Mouse (Mus musculus) liver, embryonic 15.5 days (tissue): ENCODE results near the gene Zmym2. TPM values are rescaled to one million over a fixed set of nuclear protein-coding genes. Genes with fewer than 3 reads are reported as not detected.
"Not testable (repeated sequence)": the region's sequence is repeated elsewhere in the genome, so short reads cannot be mapped to it uniquely, and the experiment has no call there.

Experiments used
- ATAC-seq: fragments of 200-750 bp; cut with Nextera tagmentation; 2 replicates; pipeline ENCODE4 v1.8.0; 2017; ENCODE audit warnings: moderate number of reproducible peaks, mild to moderate bottlenecking, moderate library complexity; ENCODE audit not compliant: insufficient read depth
- H3K27ac ChIP-seq: fragments of 300-500 bp; sonication (generic); replicated peaks from 2 replicates; pipeline ENCODE4 v1.5.1; 2015; ENCODE audit warnings: mild to moderate bottlenecking, inconsistent platforms
- H3K27me3 ChIP-seq: fragments of 300-500 bp; sonication (generic); 2 replicates; pipeline ENCODE4 v1.6.1; 2015; ENCODE audit warnings: mild to moderate bottlenecking, inconsistent platforms
- H3K36me3 ChIP-seq: fragments of 300-500 bp; sonication (generic); replicated peaks from 2 replicates; pipeline ENCODE4 v1.6.1; 2015; ENCODE audit warnings: moderate library complexity, mild to moderate bottlenecking, inconsistent platforms
- H3K4me1 ChIP-seq: fragments of 300-500 bp; sonication (generic); replicated peaks from 2 replicates; pipeline ENCODE4 v1.6.1; 2015; ENCODE audit warnings: inconsistent platforms
- H3K4me2 ChIP-seq: fragments of 300-500 bp; sonication (generic); 2 replicates; pipeline ENCODE4 v1.6.1; 2015; ENCODE audit warnings: moderate library complexity, mild to moderate bottlenecking, inconsistent platforms
- H3K4me3 ChIP-seq: fragments of 300-500 bp; sonication (generic); replicated peaks from 2 replicates; pipeline ENCODE4 v1.5.1; 2015; ENCODE audit warnings: mild to moderate bottlenecking, inconsistent platforms
- H3K9ac ChIP-seq: fragments of 300-500 bp; sonication (generic); 2 replicates; pipeline ENCODE4 v1.6.1; 2015; ENCODE audit warnings: moderate library complexity, mild to moderate bottlenecking, inconsistent platforms
- H3K9me3 ChIP-seq: fragments of 300-500 bp; sonication (generic); replicated peaks from 2 replicates; pipeline ENCODE4 v1.6.1; 2016; ENCODE audit warnings: inconsistent platforms
- WGBS: fragments of 180-500 bp; shearing (Covaris S2); methylation state at CpG from one replicate; pipeline ENCODE4 v1.1.7; 2015; ENCODE audit warnings: mixed read lengths; ENCODE audit not compliant: insufficient replicate concordance; 5-methylcytosine and 5-hydroxymethylcytosine counted together
- polyA plus RNA-seq: library from polyadenylated mRNA; unstranded; fragments of >200 nt; fragmentation: Nextera tagmentation; extraction: Ambion mirVana; gene quantifications from 2 replicates; pipeline ENCODE4 v1.2.1, GENCODE M21; 2015

Zmym2 gene
- polyA plus RNA-seq = 4.6 and 7.9 TPM in 2 replicates

- under 1% methylated on average over 55 of the region's 87 CpGs for WGBS
- peak within 1 kb of the TSS; percentile 98 for H3K4me2 ChIP-seq
- H3K9me3 ChIP-seq, H3K36me3 ChIP-seq, H3K27me3 ChIP-seq: not testable (repeated sequence)
- peak within 1 kb of the TSS; percentile 84 for H3K4me3 ChIP-seq
- H3K27ac ChIP-seq = peak within 1 kb of the TSS; percentile 93
- peak; percentile 82 for ATAC-seq
- H3K9ac ChIP-seq = peak within 1 kb of the TSS; percentile 78
- H3K4me1 ChIP-seq = peaks cover 23% of the 10 kb centered on the region
These were observed at the start of gene Zmym2 for GRCm38 (mm10) chr14:56886594-56887513. TSS of gene Zmym2 (plus strand) at chr14:56886653.

GRCm38 (mm10) chr14:56844033-56844432 is 42.4 kb upstream of the Zmym2 start:
- no peak overlapping the region for H3K4me3 ChIP-seq
- H3K4me1 ChIP-seq = no peaks in the 10 kb centered on the region
- no peak overlapping the region for H3K9ac ChIP-seq
- ATAC-seq = no peak
- WGBS = 55% methylated on average over 4 of the region's 4 CpGs
- H3K27me3 ChIP-seq = no peaks in the 10 kb centered on the region
- no peak overlapping the region for H3K27ac ChIP-seq
- no peaks in the 10 kb centered on the region for H3K36me3 ChIP-seq
- no peaks in the 10 kb centered on the region for H3K9me3 ChIP-seq
- no peak overlapping the region for H3K4me2 ChIP-seq

- H3K27ac ChIP-seq = no peak overlapping the region
- ATAC-seq = no peak
- H3K9me3 ChIP-seq = no peaks in the 10 kb centered on the region
- no peaks in the 10 kb centered on the region for H3K36me3 ChIP-seq
- no peak overlapping the region for H3K4me2 ChIP-seq
- H3K9ac ChIP-seq = no peak overlapping the region
- no peaks in the 10 kb centered on the region for H3K4me1 ChIP-seq
- WGBS = 44% methylated on average over 2 of the region's 2 CpGs
- no peaks in the 10 kb centered on the region for H3K27me3 ChIP-seq
- no peak overlapping the region for H3K4me3 ChIP-seq
These were observed 41.9 kb upstream of the Zmym2 start for GRCm38 (mm10) chr14:56844507-56844906.

GRCm38 (mm10) chr14:56848322-56848721 is 38.1 kb upstream of the Zmym2 start:
- ATAC-seq = no peak
- H3K4me2 ChIP-seq = no peak overlapping the region
- no peak overlapping the region for H3K27ac ChIP-seq
- H3K36me3 ChIP-seq = no peaks in the 10 kb centered on the region
- H3K4me1 ChIP-seq = no peaks in the 10 kb centered on the region
- no peak overlapping the region for H3K9ac ChIP-seq
- WGBS = 43% methylated on average over 2 of the region's 2 CpGs
- H3K9me3 ChIP-seq = no peaks in the 10 kb centered on the region
- no peaks in the 10 kb centered on the region for H3K27me3 ChIP-seq
- H3K4me3 ChIP-seq = no peak overlapping the region

- WGBS = 35% methylated on average over 2 of the region's 2 CpGs
- H3K27me3 ChIP-seq = no peaks in the 10 kb centered on the region
- H3K4me1 ChIP-seq = no peaks in the 10 kb centered on the region
- no peak overlapping the region for H3K4me2 ChIP-seq
- no peak overlapping the region for H3K9ac ChIP-seq
- H3K27ac ChIP-seq = no peak overlapping the region
- H3K9me3 ChIP-seq = no peaks in the 10 kb centered on the region
- no peaks in the 10 kb centered on the region for H3K36me3 ChIP-seq
- no peak overlapping the region for H3K4me3 ChIP-seq
- no peak for ATAC-seq
These were observed 36.8 kb upstream of the Zmym2 start for GRCm38 (mm10) chr14:56849681-56850080.

- Histone ChIP-seq H3K4me1 (no peaks in the 10 kb centered on the region), H3K9ac (no peak overlapping the region), H3K36me3 (no peaks in the 10 kb centered on the region), H3K4me2 (no peak overlapping the region), H3K9me3 (no peaks in the 10 kb centered on the region), H3K27ac (no peak overlapping the region), H3K27me3 (peaks cover 44% of the 10 kb centered on the region), H3K4me3 (no peak overlapping the region)
- 39% methylated on average over 8 of the region's 8 CpGs for WGBS
- ATAC-seq = no peak
These were observed 22.4 kb upstream of the Zmym2 start for GRCm38 (mm10) chr14:56864041-56864440.

- no peak overlapping the region for H3K9ac ChIP-seq
- WGBS = 4% methylated on average over 13 of the region's 13 CpGs
- no peaks in the 10 kb centered on the region for H3K9me3 ChIP-seq
- H3K4me2 ChIP-seq = peak overlapping the region; percentile 50
- no peak overlapping the region for H3K27ac ChIP-seq
- peak overlapping the region; percentile 29 for H3K4me3 ChIP-seq
- no peaks in the 10 kb centered on the region for H3K36me3 ChIP-seq
- no peak for ATAC-seq
- H3K4me1 ChIP-seq = no peaks in the 10 kb centered on the region
- peaks cover 44% of the 10 kb centered on the region for H3K27me3 ChIP-seq
These were observed 21.8 kb upstream of the Zmym2 start for GRCm38 (mm10) chr14:56864641-56865040.

GRCm38 (mm10) chr14:56865112-56865511 is 21.3 kb upstream of the Zmym2 start:
- peaks cover 44% of the 10 kb centered on the region for H3K27me3 ChIP-seq
- peak overlapping the region; percentile 29 for H3K4me3 ChIP-seq
- not testable (repeated sequence) for H3K9me3 ChIP-seq, H3K27ac ChIP-seq, ATAC-seq, H3K9ac ChIP-seq, H3K36me3 ChIP-seq, H3K4me1 ChIP-seq
- H3K4me2 ChIP-seq = peak overlapping the region; percentile 50
- 4% methylated on average over 30 of the region's 30 CpGs for WGBS

GRCm38 (mm10) chr14:56873525-56873924 is 12.9 kb upstream of the Zmym2 start:
- Histone ChIP-seq H3K9ac (no peak overlapping the region), H3K36me3 (no peaks in the 10 kb centered on the region), H3K4me3 (no peak overlapping the region), H3K9me3 (no peaks in the 10 kb centered on the region), H3K27me3 (no peaks in the 10 kb centered on the region), H3K27ac (no peak overlapping the region), H3K4me1 (no peaks in the 10 kb centered on the region), H3K4me2 (no peak overlapping the region)
- WGBS = 66% methylated on average over 5 of the region's 5 CpGs
- ATAC-seq = no peak

GRCm38 (mm10) chr14:56875586-56876159 is 10.8 kb upstream of the Zmym2 start:
- H3K9me3 ChIP-seq = no peaks in the 10 kb centered on the region
- no peaks in the 10 kb centered on the region for H3K27me3 ChIP-seq
- no peak overlapping the region for H3K4me2 ChIP-seq
- H3K36me3 ChIP-seq = no peaks in the 10 kb centered on the region
- H3K9ac ChIP-seq = no peak overlapping the region
- no peak overlapping the region for H3K27ac ChIP-seq
- no peaks in the 10 kb centered on the region for H3K4me1 ChIP-seq
- H3K4me3 ChIP-seq = no peak overlapping the region
- no peak for ATAC-seq

- Histone ChIP-seq H3K9ac (no peak overlapping the region), H3K4me2 (no peak overlapping the region), H3K9me3 (no peaks in the 10 kb centered on the region), H3K36me3 (no peaks in the 10 kb centered on the region), H3K27me3 (no peaks in the 10 kb centered on the region), H3K4me1 (peaks cover 4% of the 10 kb centered on the region), H3K27ac (no peak overlapping the region), H3K4me3 (no peak overlapping the region)
- 22% methylated on average over 3 of the region's 3 CpGs for WGBS
- no peak for ATAC-seq
These were observed 5.2 kb upstream of the Zmym2 start for GRCm38 (mm10) chr14:56881271-56881670.
